Mouse (Mus musculus): ENCODE data around the gene Tmem121. TPM values are rescaled to one million over a fixed set of nuclear protein-coding genes. Genes with fewer than 3 reads are reported as not detected.
A peak's percentile ranks its signal among the peaks of the same experiment; 100 is the strongest.

The Tmem121 gene
- polyA plus RNA-seq, 1 experiment: not detected

GRCm38 (mm10) chr12:113140616-113141411 lies 44.9 kb upstream of the Tmem121 start:
- H3K4me3 ChIP-seq (replicated peaks; ENCODE audit: control insufficient read depth, low read depth, low read length): peak overlapping the region; percentile 89
- peaks cover 2% of the 10 kb centered on the region for H3K4me1 ChIP-seq (ENCODE audit: control insufficient read depth, insufficient read depth, low read length)
- peak overlapping the region; percentile 47 for H3K27ac ChIP-seq (ENCODE audit: control insufficient read depth, insufficient read depth, low read depth, low read length, poor library complexity)
- 4% methylated on average over 49 of the region's 49 CpGs for WGBS
- TF ChIP-seq POLR2A (IDR thresholded peaks at IDR 0.05; ENCODE audit: borderline replicate concordance, control insufficient read depth, low read depth, low read length) (0 out of 2 replicates have a peak, but pooled peaks have one; percentile 10), CTCF (IDR thresholded peaks at IDR 0.05; ENCODE audit: control insufficient read depth, insufficient read depth, low read length) (no peak)

GRCm38 (mm10) chr12:113141531-113141973 lies 44.2 kb upstream of the Tmem121 start:
- H3K27ac ChIP-seq (ENCODE audit: control insufficient read depth, insufficient read depth, low read depth, low read length, poor library complexity): no peak overlapping the region
- no peak for TF ChIP-seq POLR2A (IDR thresholded peaks at IDR 0.05; ENCODE audit: borderline replicate concordance, control insufficient read depth, low read depth, low read length)
- TF ChIP-seq CTCF (IDR thresholded peaks at IDR 0.05; ENCODE audit: control insufficient read depth, insufficient read depth, low read length): no peak
- peaks cover 3% of the 10 kb centered on the region for H3K4me1 ChIP-seq (ENCODE audit: control insufficient read depth, insufficient read depth, low read length)
- no peak overlapping the region for H3K4me3 ChIP-seq (replicated peaks; ENCODE audit: control insufficient read depth, low read depth, low read length)
- 49% methylated on average over 8 of the region's 8 CpGs for WGBS

GRCm38 (mm10) chr12:113142021-113142975 lies 43.4 kb upstream of the Tmem121 start:
- H3K27ac ChIP-seq (ENCODE audit: control insufficient read depth, insufficient read depth, low read depth, low read length, poor library complexity): no peak overlapping the region
- no peak for TF ChIP-seq CTCF (IDR thresholded peaks at IDR 0.05; ENCODE audit: control insufficient read depth, insufficient read depth, low read length)
- 0 out of 2 replicates have a peak, but pooled peaks have one; percentile 8 for TF ChIP-seq POLR2A (IDR thresholded peaks at IDR 0.05; ENCODE audit: borderline replicate concordance, control insufficient read depth, low read depth, low read length)
- peaks cover 3% of the 10 kb centered on the region for H3K4me1 ChIP-seq (ENCODE audit: control insufficient read depth, insufficient read depth, low read length)
- 46% methylated on average over 15 of the region's 15 CpGs for WGBS
- H3K4me3 ChIP-seq (replicated peaks; ENCODE audit: control insufficient read depth, low read depth, low read length): no peak overlapping the region

GRCm38 (mm10) chr12:113143164-113143563 lies 42.6 kb upstream of the Tmem121 start:
- 49% methylated on average over 7 of the region's 7 CpGs for WGBS
- no peak for TF ChIP-seq CTCF (IDR thresholded peaks at IDR 0.05; ENCODE audit: control insufficient read depth, insufficient read depth, low read length)
- TF ChIP-seq POLR2A (IDR thresholded peaks at IDR 0.05; ENCODE audit: borderline replicate concordance, control insufficient read depth, low read depth, low read length): no peak
- Histone ChIP-seq H3K4me1 (ENCODE audit: control insufficient read depth, insufficient read depth, low read length) (peaks cover 4% of the 10 kb centered on the region), H3K27ac (ENCODE audit: control insufficient read depth, insufficient read depth, low read depth, low read length, poor library complexity) (no peak overlapping the region), H3K4me3 (replicated peaks; ENCODE audit: control insufficient read depth, low read depth, low read length) (no peak overlapping the region)

- Histone ChIP-seq H3K4me1 (ENCODE audit: control insufficient read depth, insufficient read depth, low read length) (peaks cover 8% of the 10 kb centered on the region), H3K27ac (ENCODE audit: control insufficient read depth, insufficient read depth, low read depth, low read length, poor library complexity) (no peak overlapping the region), H3K4me3 (replicated peaks; ENCODE audit: control insufficient read depth, low read depth, low read length) (no peak overlapping the region)
- WGBS: 75% methylated on average over 20 of the region's 20 CpGs
- TF ChIP-seq CTCF (IDR thresholded peaks at IDR 0.05; ENCODE audit: control insufficient read depth, insufficient read depth, low read length) (peak; percentile 81), POLR2A (IDR thresholded peaks at IDR 0.05; ENCODE audit: borderline replicate concordance, control insufficient read depth, low read depth, low read length) (no peak)
Observed at GRCm38 (mm10) chr12:113144001-113144756, 41.6 kb upstream of the Tmem121 start.

- TF ChIP-seq POLR2A (IDR thresholded peaks at IDR 0.05; ENCODE audit: borderline replicate concordance, control insufficient read depth, low read depth, low read length) (no peak), CTCF (IDR thresholded peaks at IDR 0.05; ENCODE audit: control insufficient read depth, insufficient read depth, low read length) (no peak)
- H3K4me1 ChIP-seq (ENCODE audit: control insufficient read depth, insufficient read depth, low read length): peaks cover 8% of the 10 kb centered on the region
- WGBS: 90% methylated on average over 16 of the region's 16 CpGs
- H3K27ac ChIP-seq (ENCODE audit: control insufficient read depth, insufficient read depth, low read depth, low read length, poor library complexity): no peak overlapping the region
- no peak overlapping the region for H3K4me3 ChIP-seq (replicated peaks; ENCODE audit: control insufficient read depth, low read depth, low read length)
Observed at GRCm38 (mm10) chr12:113144886-113145285, 40.8 kb upstream of the Tmem121 start.

- WGBS: 74% methylated on average over 5 of the region's 5 CpGs
- peaks cover 6% of the 10 kb centered on the region; the same call in 1 of the 2 replicates for H3K4me1 ChIP-seq (ENCODE audit: control insufficient read depth, insufficient read depth, low read length)
- no peak overlapping the region for H3K4me3 ChIP-seq (replicated peaks; ENCODE audit: control insufficient read depth, low read depth, low read length)
- TF ChIP-seq CTCF (IDR thresholded peaks at IDR 0.05; ENCODE audit: control insufficient read depth, insufficient read depth, low read length) (no peak), POLR2A (IDR thresholded peaks at IDR 0.05; ENCODE audit: borderline replicate concordance, control insufficient read depth, low read depth, low read length) (no peak)
- no peak overlapping the region for H3K27ac ChIP-seq (ENCODE audit: control insufficient read depth, insufficient read depth, low read depth, low read length, poor library complexity)
Observed at GRCm38 (mm10) chr12:113145591-113145990, 40.1 kb upstream of the Tmem121 start.
